Mouse (Mus musculus): Measurements from ENCODE around the gene Mmp8. TPM values are rescaled to one million over a fixed set of nuclear protein-coding genes. Genes with fewer than 3 reads are reported as not detected.

Gene Mmp8
- 0.05 and 0.13 TPM in 2 replicates for polyA plus RNA-seq (2012; rRNA removed)

DNA sequence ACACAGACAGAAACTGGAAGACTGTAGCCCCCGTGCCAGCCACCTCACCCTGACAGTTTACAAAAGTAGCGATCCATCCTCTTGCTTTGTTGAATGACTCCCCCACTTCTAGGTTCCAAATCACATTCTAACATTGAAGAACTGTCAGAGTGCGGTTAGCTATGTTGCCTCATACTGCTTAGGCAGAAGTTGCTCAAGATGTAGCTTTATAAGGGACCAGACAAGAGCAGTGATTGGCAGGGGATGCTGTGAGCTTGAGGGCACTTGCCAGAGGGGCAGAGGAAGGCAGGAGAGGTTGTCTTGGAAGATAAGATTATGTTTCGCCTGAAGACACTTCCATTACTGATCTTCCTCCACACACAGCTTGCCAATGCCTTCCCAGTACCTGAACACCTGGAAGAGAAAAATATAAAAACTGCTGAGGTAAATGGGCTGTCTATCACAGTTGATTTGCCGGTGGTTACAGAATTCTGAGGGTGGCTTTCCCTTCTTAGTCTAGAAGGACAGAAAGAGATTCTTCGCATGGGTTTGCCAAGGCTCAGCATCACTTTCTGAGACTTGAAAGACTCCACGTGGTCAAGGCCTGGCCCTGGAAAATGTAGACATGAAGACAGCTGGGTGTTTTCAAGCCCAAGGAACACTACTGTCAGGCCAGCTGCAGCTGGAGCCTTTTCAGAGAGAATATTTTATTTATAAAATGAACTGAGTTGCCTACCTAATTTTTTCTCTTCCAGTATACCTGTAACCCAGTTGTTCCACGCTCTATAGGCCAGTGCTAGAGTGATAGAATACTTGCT, at the start of gene Mmp8:
TSS of gene Mmp8 (plus strand) at position 236 of the 797 bp plus-strand sequence.

DNA sequence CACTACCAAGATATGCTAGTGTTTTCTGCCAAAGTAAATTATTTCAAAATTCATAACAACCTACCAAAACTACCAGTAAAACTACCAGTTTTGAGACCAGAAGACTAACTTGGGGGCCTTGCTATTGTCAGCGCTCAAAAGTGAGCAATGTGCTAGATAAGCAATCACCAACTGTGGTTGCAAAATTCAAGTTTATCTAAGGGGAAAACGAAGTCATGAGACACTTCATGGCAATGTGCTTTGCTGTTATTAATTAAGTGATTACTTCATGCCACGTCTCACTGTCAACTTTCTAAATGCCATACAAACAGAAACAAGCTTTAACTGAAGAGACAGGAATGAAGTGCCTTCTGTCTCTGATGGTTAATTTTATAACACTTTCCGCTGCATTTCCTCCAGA, 12.9 kb downstream of the Mmp8 start, which contains the start of gene Mmp27:
TSS of gene Mmp27 (plus strand) at position 235 of the 400 bp plus-strand sequence.

Other genes starting within 250 kb of the Mmp8 start
- 0.36 and 0.48 TPM in 2 replicates for gene Mmp12, start 214.1 kb upstream of the Mmp8 start, polyA plus RNA-seq (2012; rRNA removed)
- gene Mmp1b, start 170.4 kb upstream of the Mmp8 start, polyA plus RNA-seq (2012; rRNA removed), result not detected in 2 replicates
- gene Mmp3, start 112.6 kb upstream of the Mmp8 start, polyA plus RNA-seq (2012; rRNA removed), result 0.05 and 0.16 TPM in 2 replicates
- 0.04 and 0.05 TPM in 2 replicates for gene Mmp10, start 56.1 kb upstream of the Mmp8 start, polyA plus RNA-seq (2012; rRNA removed)
- gene Mmp27, start 12.9 kb downstream of the Mmp8 start, polyA plus RNA-seq (2012; rRNA removed), result not detected in 2 replicates
- gene Mmp20, start 69.8 kb downstream of the Mmp8 start, polyA plus RNA-seq (2012; rRNA removed), result not detected in 2 replicates
- not detected in 2 replicates for gene Mmp7, start 133.6 kb downstream of the Mmp8 start, polyA plus RNA-seq (2012; rRNA removed)
- gene Tmem123, start 205.6 kb downstream of the Mmp8 start, polyA plus RNA-seq (2012; rRNA removed), result 30.7 and 31.2 TPM in 2 replicates